Mouse (Mus musculus) CD4-positive, CD25-positive, alpha-beta regulatory T cell, adult 2 months (primary cell): ENCODE data around the gene Polr1e.
"Not testable (repeated sequence)": the region's sequence is repeated elsewhere in the genome, so short reads cannot be mapped to it uniquely, and the experiment has no call there.

ENCODE experiments used
- DNase-seq: peaks from one replicate; pipeline ENCODE4 v3.0.0-alpha.2; 2012; ENCODE audit warnings: low read depth, low spot score

The Polr1e gene

GRCm38 (mm10) chr4:45005452-45005851 lies 12.9 kb upstream of the Polr1e start:
- DNase-seq: no peak

DNA sequence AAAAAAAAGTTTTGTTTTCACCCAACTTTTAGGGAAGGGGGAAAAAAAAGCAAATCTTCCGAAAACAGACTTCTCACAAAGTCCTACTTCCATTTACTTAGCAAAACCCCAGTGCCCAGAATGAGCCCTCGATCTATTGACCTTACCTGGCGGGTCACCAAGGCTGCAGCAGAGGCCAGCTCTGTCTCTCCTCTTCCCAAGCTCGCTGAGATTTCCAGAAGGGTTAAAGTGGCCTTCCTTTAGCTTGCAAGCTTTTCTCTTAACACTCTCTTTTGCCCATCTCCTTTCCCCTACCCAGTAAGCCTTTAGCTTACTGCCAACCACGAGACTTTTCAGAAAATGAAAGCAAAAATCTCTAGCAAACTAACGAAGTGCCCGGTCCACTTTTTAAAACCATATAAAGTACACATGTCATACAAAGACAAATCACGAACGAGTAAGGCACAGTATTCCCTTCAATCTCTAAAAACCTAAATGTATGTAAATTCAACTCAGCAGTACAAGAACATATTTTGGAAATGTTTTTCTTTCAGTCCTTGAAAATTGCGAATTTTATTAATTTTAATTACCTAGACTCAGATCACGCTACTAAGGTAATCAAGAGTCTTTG lies 7.5 kb upstream of the Polr1e start:
- DNase-seq: peak; percentile 13

DNA sequence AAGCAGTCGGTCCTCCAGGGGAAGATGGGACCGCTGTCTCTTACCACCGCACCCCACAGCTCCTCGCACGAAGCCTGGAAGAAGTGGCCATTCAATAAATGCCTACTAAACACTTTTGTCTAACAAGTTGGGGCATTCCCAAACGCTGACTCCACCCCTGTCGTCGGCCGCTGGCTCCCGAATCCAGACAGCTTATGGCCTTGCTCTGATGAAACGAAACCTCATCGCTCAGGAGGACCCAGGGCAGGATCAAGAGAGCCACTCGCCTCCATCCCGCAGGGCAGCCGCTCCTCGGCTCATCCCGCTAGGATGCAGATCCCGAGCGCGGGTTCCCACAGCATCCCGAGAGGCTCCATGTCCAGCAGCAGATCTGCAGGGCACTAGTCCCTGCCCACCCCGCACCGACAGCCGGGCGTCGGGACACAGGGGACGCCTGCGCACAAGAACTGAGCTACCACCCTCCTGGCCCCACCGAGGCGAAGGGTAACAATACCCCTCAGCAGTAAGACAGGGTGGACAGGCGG lies 6.7 kb upstream of the Polr1e start:
- DNase-seq: peak; percentile 73

GRCm38 (mm10) chr4:45012105-45012975 lies 6.0 kb upstream of the Polr1e start, which contains the start of gene Zbtb5:
Gene Zbtb5 (minus strand): TSS chr4:45012412.
- DNase-seq: peak; percentile 100

- no peak for DNase-seq
Measured at GRCm38 (mm10) chr4:45013031-45013431, 5.4 kb upstream of the Polr1e start.

DNA sequence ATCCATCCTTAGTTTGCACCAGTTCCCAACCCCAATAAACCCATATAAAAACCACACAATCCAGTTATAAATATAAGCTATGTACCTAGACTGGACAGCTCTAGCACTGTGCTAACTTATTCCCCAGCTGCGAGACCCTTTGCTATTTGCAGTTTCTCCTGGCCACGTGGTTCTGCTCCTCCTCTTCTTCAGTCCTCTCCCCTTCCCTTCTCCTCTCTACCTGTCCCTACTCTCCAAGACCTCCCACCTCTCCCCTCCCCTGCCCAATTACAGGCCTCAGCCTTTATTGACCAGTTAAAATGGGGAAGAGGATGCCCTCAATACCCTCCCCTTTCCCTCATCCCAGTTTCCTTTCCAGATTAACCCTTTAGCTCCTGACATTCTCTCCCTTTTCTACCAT lies 4.8 kb upstream of the Polr1e start:
- DNase-seq: peak; percentile 7

DNA sequence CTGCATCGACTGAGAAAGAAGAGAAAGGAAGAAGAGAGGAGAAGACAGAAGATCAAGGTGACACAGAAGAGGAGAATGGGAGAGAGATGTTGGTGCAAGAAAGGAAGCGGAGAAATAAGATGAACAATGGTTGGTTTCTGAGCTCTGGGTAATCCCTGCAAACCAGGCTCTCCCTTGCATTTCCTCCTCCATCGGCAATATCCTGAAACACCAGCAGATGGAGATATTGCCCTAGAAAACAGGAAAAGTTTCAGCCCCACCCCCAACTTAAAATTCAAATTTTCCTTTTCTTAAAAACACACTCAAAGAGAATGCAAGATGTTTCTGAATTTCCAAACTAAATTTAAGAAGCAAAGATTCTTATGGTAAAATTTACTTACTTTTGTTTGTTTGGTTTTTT lies 2.8 kb upstream of the Polr1e start:
- DNase-seq: peak; percentile 77

DNA sequence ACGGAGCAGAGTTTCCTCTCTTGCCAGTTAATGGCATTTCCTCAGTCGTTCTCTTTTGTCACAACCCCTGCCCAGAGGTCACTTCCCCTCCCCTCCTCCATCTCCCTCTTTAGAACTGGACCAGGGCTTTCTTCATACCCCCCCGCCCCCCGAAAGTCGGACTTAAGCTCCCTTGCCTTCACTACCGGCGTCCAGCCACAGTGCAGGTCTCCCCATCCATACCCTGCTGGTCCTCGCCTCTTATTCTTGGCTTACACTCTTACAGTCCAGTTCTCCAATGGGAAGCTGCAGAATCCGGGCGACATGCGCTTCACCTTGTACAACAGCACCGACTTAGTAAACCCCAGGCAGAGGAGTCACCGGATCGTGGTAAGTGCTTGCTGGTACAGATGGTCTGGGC lies 626 bp downstream of the Polr1e start:
- DNase-seq: peak; percentile 30

DNA sequence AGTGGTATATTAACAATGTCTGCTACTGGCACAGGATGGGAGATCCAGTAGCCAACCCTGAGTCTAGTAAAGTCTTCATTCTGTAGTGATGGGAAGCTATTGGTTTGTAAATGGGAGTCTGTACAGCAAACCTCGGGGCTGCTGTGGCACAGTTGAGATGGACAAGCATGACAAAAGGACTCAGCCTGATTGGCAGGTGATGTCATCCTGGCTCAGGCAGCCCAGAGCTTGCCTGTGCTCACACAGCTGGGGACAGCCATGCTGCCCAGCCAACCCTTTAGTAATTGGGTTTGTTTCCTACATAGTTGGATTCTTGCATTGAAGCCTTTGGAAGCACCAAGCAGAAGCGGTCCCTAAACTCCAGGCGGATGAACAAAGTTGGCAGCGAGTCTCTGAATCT lies 8.1 kb downstream of the Polr1e start:
- no peak for DNase-seq

- DNase-seq: no peak
Measured at GRCm38 (mm10) chr4:45032586-45032985, 14.2 kb downstream of the Polr1e start.

DNA sequence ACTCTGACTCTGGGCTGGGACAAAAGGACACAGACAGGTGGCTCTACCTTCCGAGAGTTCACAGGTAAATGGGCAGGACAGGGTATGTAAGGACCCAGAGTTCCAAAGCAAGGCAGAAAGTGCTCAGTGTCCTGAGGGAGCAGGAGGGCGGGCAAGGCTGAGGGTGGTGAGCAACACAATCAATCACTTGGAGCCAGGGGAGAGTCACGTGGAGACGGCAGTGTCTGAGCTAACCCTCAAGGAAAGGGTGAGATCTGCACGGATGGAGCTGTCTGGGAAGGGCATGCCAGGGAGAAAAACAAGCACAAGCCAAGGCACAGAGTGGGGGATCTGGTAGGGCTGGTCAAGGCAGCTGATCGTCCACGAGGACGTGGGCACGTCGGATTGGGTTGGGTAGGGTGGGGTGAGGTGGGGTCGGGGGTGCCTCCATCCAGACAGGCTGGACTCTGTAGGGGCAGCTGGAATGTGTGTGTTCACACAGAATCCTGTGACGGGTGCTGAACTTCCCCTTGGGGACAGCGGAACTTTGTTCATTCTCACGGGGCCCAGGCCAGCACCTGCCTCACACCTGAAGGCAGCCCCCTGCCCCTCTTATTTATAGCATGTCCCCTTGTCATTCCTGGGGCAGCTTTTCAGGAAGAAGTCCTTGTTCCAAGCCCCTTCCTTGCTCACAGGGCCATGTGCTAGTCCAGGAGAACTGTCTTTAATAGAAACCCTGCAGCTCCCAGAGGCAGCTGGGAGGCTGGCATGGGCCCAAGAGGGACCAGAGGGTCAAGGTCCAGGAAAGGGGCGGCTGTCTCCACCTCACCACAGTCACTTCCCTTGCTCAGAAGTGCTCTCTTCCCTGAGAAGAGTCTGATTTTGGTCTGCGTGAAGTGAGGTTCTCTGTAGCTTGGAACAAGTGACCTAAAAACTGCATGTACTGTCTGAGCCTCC lies 16.6 kb downstream of the Polr1e start:
- no peak for DNase-seq

GRCm38 (mm10) chr4:45036048-45036447 lies 17.7 kb downstream of the Polr1e start:
- no peak for DNase-seq

DNA sequence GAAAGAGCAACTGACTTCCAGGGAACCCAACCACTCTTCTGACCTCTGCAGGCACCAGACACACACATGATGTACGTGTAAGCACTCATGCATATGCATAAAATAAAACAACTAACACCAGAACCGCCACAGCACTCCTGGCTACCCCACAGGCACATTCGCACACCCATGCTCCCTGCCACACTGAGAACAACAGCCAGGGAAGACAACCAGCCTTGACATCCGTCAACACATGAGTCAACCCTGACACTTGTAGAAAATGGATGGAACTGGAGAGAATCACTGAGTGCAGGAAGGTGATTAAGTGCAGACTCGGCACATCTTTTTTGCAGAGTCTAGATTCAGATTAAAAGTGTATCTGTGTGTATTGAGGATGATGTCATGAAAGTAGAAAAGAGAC lies 18.2 kb downstream of the Polr1e start:
- DNase-seq: no peak

GRCm38 (mm10) chr4:45037455-45038410 lies 19.4 kb downstream of the Polr1e start:
- DNase-seq: no peak

DNA sequence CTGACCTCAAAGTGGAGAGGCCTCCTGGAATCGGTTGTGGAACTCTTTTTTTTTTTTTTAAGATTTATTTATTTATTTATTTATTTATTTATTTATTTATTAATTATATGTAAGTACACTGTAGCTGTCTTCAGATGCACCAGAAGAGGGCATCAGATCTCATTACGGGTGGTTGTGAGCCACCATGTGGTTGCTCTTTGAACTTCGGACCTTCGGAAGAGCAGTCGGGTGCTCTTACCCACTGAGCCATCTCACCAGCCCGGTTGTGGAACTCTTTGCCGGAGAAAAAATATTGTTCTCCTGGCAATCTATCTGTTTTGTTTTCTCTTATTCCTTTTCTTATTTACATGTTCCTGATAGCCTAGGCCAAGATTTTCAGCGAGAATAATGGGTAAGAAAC lies 20.5 kb downstream of the Polr1e start:
- peak; percentile 53 for DNase-seq

- not testable (repeated sequence) for DNase-seq
Measured at GRCm38 (mm10) chr4:45039546-45039945, 21.2 kb downstream of the Polr1e start.

DNA sequence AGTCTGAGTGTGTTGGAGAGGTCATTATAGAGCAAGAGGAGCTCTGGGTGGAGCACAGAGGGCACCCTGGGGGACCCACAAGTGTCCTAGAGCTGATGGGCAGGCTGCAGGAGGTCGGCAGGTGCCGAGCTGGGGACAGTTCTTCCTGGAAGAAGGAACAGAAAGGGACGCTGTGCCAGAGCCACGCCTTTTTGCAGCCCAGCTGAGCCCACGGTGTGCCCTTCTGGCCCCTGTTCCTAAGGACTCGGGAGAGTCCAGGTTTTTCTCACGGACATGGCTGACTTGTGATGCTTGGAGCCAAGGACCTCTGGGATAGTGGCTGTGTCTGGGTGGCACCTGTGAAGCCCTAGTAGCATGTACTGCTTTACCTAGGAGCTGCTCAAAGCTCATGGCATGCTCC lies 22.4 kb downstream of the Polr1e start:
- no peak for DNase-seq

DNA sequence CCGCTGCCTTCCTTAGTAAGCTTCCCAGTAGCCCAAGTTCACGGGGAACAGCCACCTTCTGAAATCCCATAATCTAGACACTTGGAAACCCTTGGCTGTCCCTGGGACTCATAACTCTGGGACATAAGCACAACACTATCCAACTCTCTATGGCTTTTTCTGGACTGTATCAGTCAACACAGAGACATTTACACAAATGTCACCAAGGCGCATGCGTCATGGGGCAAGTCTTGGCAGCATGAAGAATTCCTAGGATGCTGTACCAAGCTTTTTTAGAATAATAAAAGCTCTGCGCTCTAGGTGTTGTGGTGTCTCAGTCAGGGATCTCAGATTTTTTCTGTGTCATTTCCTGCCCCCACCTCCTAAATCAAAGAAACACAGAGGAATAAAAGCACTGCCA lies 28.3 kb downstream of the Polr1e start:
- DNase-seq: no peak

GRCm38 (mm10) chr4:45047286-45047887 lies 29.0 kb downstream of the Polr1e start:
- no peak for DNase-seq

GRCm38 (mm10) chr4:45047956-45048355 lies 29.6 kb downstream of the Polr1e start:
- DNase-seq: no peak
